Comparison of ENCODE assay signal across 10 mouse cellular contexts in the genomic region with DNA sequence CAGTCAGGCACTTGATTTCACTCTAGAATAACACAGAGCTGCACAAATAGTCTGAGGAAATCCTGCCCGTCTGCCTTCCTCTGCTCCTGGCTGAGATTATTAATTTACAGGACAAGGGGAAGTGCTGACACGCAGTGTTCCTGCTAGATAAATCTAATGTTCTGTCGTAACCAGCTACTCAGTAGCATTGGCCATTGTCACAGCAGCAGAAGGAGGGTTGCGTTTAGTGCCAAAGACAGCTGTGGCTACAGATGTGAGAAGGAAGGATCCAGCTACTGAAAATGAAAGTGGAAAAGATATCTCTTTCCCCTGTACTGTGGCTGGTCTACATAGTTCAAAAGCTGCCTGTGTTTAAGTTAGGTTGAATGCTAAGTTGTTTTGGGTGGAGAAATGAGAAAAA. TPM values are rescaled to one million over a fixed set of nuclear protein-coding genes. Genes with fewer than 3 reads are reported as not detected.
A peak's percentile ranks its signal among the peaks of the same experiment; 100 is the strongest.
DNase-seq lines count a peak whose midpoint lies in the region; ATAC-seq and TF ChIP-seq lines count a peak whose summit lies in the region.
"Had no signal": no experiment of that assay in that cellular context is flagged by ENCODE, and none has a peak within 500 bp of the region (broad histone marks: within the 10 kb centered on the region; RNA-seq: fewer than 3 reads in every experiment).

No protein-coding gene starts in this region.

- 38% methylated on average over 4 of the region's 4 CpGs for WGBS in lung, embryonic 14.5 days
- WGBS in midbrain, embryonic 11.5 days, result 84% methylated on average over 4 of the region's 4 CpGs

- peaks cover 21% of the 10 kb centered on the region for H3K4me1 ChIP-seq in bone marrow macrophage, adult 2 months (ENCODE audit: control insufficient read depth, insufficient read depth, low read length)
- no peaks in the 10 kb centered on the region for H3K4me1 ChIP-seq in lung, embryonic 14.5 days (ENCODE audit: insufficient read depth)
- no peaks in the 10 kb centered on the region for H3K4me1 ChIP-seq in midbrain, embryonic 11.5 days (ENCODE audit: control insufficient read depth, insufficient read depth, low read length)

- peak overlapping the region; percentile 10 for H3K4me3 ChIP-seq in bone marrow macrophage, adult 2 months (ENCODE audit: insufficient read depth, low read length)
- no peak overlapping the region for H3K4me3 ChIP-seq in lung, embryonic 14.5 days (ENCODE audit: low read depth, low read length)
- no peak overlapping the region for H3K4me3 ChIP-seq in midbrain, embryonic 11.5 days (ENCODE audit: low read depth, low read length)
- H3K4me3 ChIP-seq: liver, embryonic 13.5 days had no signal

- H3K27ac ChIP-seq in bone marrow macrophage, adult 2 months (ENCODE audit: insufficient read depth, low read depth, low read length), result peak overlapping the region; percentile 53
- peak overlapping the region; percentile 6; the same call in 1 of the 2 replicates for H3K27ac ChIP-seq in lung, embryonic 14.5 days (ENCODE audit: low read depth)
- no peak overlapping the region for H3K27ac ChIP-seq in midbrain, embryonic 11.5 days (ENCODE audit: low read depth, low read length)
- H3K27ac ChIP-seq: liver, embryonic 13.5 days had no signal

- TF ChIP-seq CTCF in bone marrow macrophage, adult 2 months (IDR thresholded peaks at IDR 0.05; ENCODE audit: low read depth, low read length), result no peak
- no peak for TF ChIP-seq CTCF in lung, embryonic 14.5 days (IDR thresholded peaks at IDR 0.05; ENCODE audit: low read depth)

- no peaks in the 10 kb centered on the region for H3K27me3 ChIP-seq in lung, embryonic 14.5 days (ENCODE audit: insufficient read depth, low read length)
- no peaks in the 10 kb centered on the region for H3K27me3 ChIP-seq in midbrain, embryonic 11.5 days (ENCODE audit: control insufficient read depth, insufficient read depth, low read length)
- H3K27me3 ChIP-seq: liver, embryonic 13.5 days had no signal

- ATAC-seq in hematopoietic stem cell, adult 5-6 weeks (replicated peaks in 1 of 2; ENCODE audit: insufficient read depth in 1 of 2, low FRiP score in 2 of 2, low TSS enrichment in 1 of 2, low read depth in 1 of 2, poor library complexity in 2 of 2, severe bottlenecking in 2 of 2), result peak; percentile 42 to 46; a peak in 2 of 4 replicates
- no peak for ATAC-seq in lung, embryonic 14.5 days (ENCODE audit: insufficient read depth)
- ATAC-seq in midbrain, embryonic 11.5 days (ENCODE audit: low FRiP score), result no peak

- no peak for TF ChIP-seq POLR2A in bone marrow macrophage, adult 2 months (IDR thresholded peaks at IDR 0.05; ENCODE audit: borderline replicate concordance, low read depth, low read length)

- no peak overlapping the region for H3K9ac ChIP-seq in lung, embryonic 14.5 days
- no peak overlapping the region for H3K9ac ChIP-seq in midbrain, embryonic 11.5 days (ENCODE audit: low read length)
- H3K9ac ChIP-seq: liver, embryonic 13.5 days had no signal

- peak; percentile 20 to 65 for DNase-seq in adrenal gland, adult (ENCODE audit: inconsistent age in 2 of 2, low spot score in 1 of 2)
- no peak for DNase-seq in adrenal gland, adult 18-20 months (ENCODE audit: low spot score in 2 of 2)
- peak; percentile 50 for DNase-seq in lung, embryonic 14.5 days
- DNase-seq in midbrain, embryonic 11.5 days (ENCODE audit: low spot score, missing footprints), result no peak
- DNase-seq in embryo, embryonic 11 days, result no peak
- DNase-seq in cerebellum, postnatal 25 days, result no peak
- DNase-seq: cerebellum, adult 8-10 months; liver, embryonic 13.5 days had no signal

- no peaks in the 10 kb centered on the region for H3K9me3 ChIP-seq in lung, embryonic 14.5 days (ENCODE audit: low read depth, low read length)
- H3K9me3 ChIP-seq in midbrain, embryonic 11.5 days (ENCODE audit: control insufficient read depth, low read length), result no peaks in the 10 kb centered on the region
- H3K9me3 ChIP-seq: liver, embryonic 13.5 days had no signal

- H3K4me2 ChIP-seq in lung, embryonic 14.5 days, result no peak overlapping the region
- H3K4me2 ChIP-seq in midbrain, embryonic 11.5 days, result no peak overlapping the region
- H3K4me2 ChIP-seq: liver, embryonic 13.5 days had no signal

- H3K36me3 ChIP-seq in lung, embryonic 14.5 days (ENCODE audit: insufficient read depth), result no peaks in the 10 kb centered on the region
- H3K36me3 ChIP-seq in midbrain, embryonic 11.5 days (ENCODE audit: control insufficient read depth, insufficient read depth, low read length), result no peaks in the 10 kb centered on the region

RNA-seq across cellular contexts. Expression of a gene that starts 40.7 kb away (rescaled TPM):
- 10 to 100 TPM; 10.1 to 11.1 TPM for total RNA-seq in adrenal gland, adult 18-20 months (2021)
- polyA plus RNA-seq in bone marrow macrophage, adult 2 months (2012; ENCODE audit: insufficient read depth, insufficient read length, missing spikeins), result 12.5 and 12.9 TPM in 2 replicates
- total RNA-seq in hematopoietic stem cell, adult 5-6 weeks (2017), result 12.5 and 14.4 TPM in 2 replicates
- polyA plus RNA-seq in lung, embryonic 14.5 days (2014; fragmentation: Nextera tagmentation; extraction: Ambion mirVana), result 9.5 and 10.2 TPM in 2 replicates
- polyA plus RNA-seq in midbrain, embryonic 11.5 days (2014; fragmentation: Nextera tagmentation; extraction: Ambion mirVana), result 10.8 and 12.2 TPM in 2 replicates

Comparison
In these comparisons a context has a peak if more than half of its experiments do, and no peak if none do; other contexts are left out.
1. DNase-seq: peak in adrenal gland, adult (2 of 2) and lung, embryonic 14.5 days (single experiment); none in adrenal gland, adult 18-20 months (0 of 2), midbrain, embryonic 11.5 days (single experiment), embryo, embryonic 11 days (single experiment) and cerebellum, postnatal 25 days (0 of 2).
2. ATAC-seq: peak in hematopoietic stem cell, adult 5-6 weeks (2 of 2); none in lung, embryonic 14.5 days (single experiment) and midbrain, embryonic 11.5 days (single experiment).